ENCODE assay signal across 9 mouse cellular contexts in the genomic region with DNA sequence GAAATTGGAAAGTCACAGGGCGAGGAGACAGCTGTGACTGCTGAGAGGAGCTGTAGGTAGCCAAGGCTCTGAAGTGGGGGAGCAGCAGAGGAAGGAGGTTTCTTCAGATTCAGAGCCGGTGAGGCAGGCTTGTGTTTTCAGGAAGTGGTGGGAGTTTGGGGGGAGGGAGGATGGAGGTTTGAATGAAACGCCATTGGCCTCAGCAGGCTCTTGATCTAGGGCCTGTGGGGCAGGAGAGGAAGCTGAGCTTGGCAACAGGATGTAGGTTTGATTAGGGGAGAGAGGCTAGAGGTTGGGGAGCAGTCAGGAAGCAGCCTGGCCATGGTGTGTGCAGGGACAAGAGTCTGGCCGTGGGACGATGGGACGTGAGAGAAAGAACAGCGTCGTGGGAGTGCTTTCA. TPM values are rescaled to one million over a fixed set of nuclear protein-coding genes. Genes with fewer than 3 reads are reported as not detected.
DNase-seq lines count a peak whose midpoint lies in the region; ATAC-seq and TF ChIP-seq lines count a peak whose summit lies in the region.
"Had no signal": no experiment of that assay in that cellular context is flagged by ENCODE, and none has a peak within 500 bp of the region (broad histone marks: within the 10 kb centered on the region; RNA-seq: fewer than 3 reads in every experiment).

No protein-coding gene starts in this region.

- no peak for ATAC-seq in kidney, embryonic 14.5 days (ENCODE audit: low FRiP score, low TSS enrichment)
- ATAC-seq in liver, embryonic 13.5 days (ENCODE audit: low read depth), result no peak
- ATAC-seq in stomach, embryonic 14.5 days (ENCODE audit: insufficient number of reproducible peaks, insufficient read depth, low FRiP score, low read depth), result no peak
- ATAC-seq in midbrain, postnatal 0 days (ENCODE audit: low FRiP score), result no peak

- H3K4me3 ChIP-seq in kidney, embryonic 14.5 days (ENCODE audit: low read length), result no peak overlapping the region
- no peak overlapping the region for H3K4me3 ChIP-seq in liver, embryonic 13.5 days (replicated peaks)
- H3K4me3 ChIP-seq in stomach, embryonic 14.5 days (ENCODE audit: low read depth, low read length), result no peak overlapping the region
- H3K4me3 ChIP-seq in forebrain, embryonic 10.5 days, result no peak overlapping the region
- no peak overlapping the region for H3K4me3 ChIP-seq in midbrain, postnatal 0 days (ENCODE audit: low read depth, low read length)
- H3K4me3 ChIP-seq: erythroblast, embryonic 14.5 days had no signal

- H3K36me3 ChIP-seq in kidney, embryonic 14.5 days (ENCODE audit: control insufficient read depth, insufficient read depth, low read length), result peaks cover 58% of the 10 kb centered on the region
- peaks cover 6% of the 10 kb centered on the region; the same call in 1 of the 2 replicates for H3K36me3 ChIP-seq in liver, embryonic 13.5 days
- H3K36me3 ChIP-seq in stomach, embryonic 14.5 days (ENCODE audit: control insufficient read depth, insufficient read depth, low read length), result peaks cover 30% of the 10 kb centered on the region
- peaks cover 67% of the 10 kb centered on the region for H3K36me3 ChIP-seq in forebrain, embryonic 10.5 days (replicated peaks)
- H3K36me3 ChIP-seq in midbrain, postnatal 0 days (ENCODE audit: insufficient read depth, low read length), result peaks cover 28% of the 10 kb centered on the region

- TF ChIP-seq CTCF in midbrain, postnatal 0 days (IDR thresholded peaks at IDR 0.05), result no peak

- DNase-seq in kidney, adult 8-10 months, result no peak
- DNase-seq in c-Kit-positive CD71-negative TER-119-negative erythroid progenitor cells, embryonic 14.5 days (ENCODE audit: low read depth), result peak; percentile 51
- DNase-seq in liver, embryonic 13.5 days, result no peak
- DNase-seq in urinary bladder, postnatal 4 days (ENCODE audit: low spot score in 2 of 2), result no peak
- no peak for DNase-seq in forebrain, embryonic 10.5 days (ENCODE audit: extremely low spot score, low spot score)
- DNase-seq in midbrain, postnatal 0 days (ENCODE audit: low spot score), result no peak

- no peaks in the 10 kb centered on the region for H3K27me3 ChIP-seq in kidney, embryonic 14.5 days (ENCODE audit: control insufficient read depth, insufficient read depth, low read length)
- H3K27me3 ChIP-seq in liver, embryonic 13.5 days, result no peaks in the 10 kb centered on the region
- H3K27me3 ChIP-seq in stomach, embryonic 14.5 days (ENCODE audit: control insufficient read depth, insufficient read depth, low read length), result no peaks in the 10 kb centered on the region
- H3K27me3 ChIP-seq in forebrain, embryonic 10.5 days (ENCODE audit: poor library complexity, severe bottlenecking), result no peaks in the 10 kb centered on the region
- H3K27me3 ChIP-seq in midbrain, postnatal 0 days (ENCODE audit: insufficient read depth, low read length), result no peaks in the 10 kb centered on the region

- 63% methylated on average over 8 of the region's 8 CpGs for whole genome bisulfite sequencing in kidney, embryonic 14.5 days
- WGBS in liver, embryonic 13.5 days (ENCODE audit: insufficient replicate concordance), result 29% methylated on average over 8 of the region's 8 CpGs
- 71% methylated on average over 8 of the region's 8 CpGs for WGBS in stomach, embryonic 14.5 days
- 81% methylated on average over 8 of the region's 8 CpGs for WGBS in forebrain, embryonic 10.5 days
- WGBS in midbrain, postnatal 0 days, result 82% methylated on average over 8 of the region's 8 CpGs

- no peak overlapping the region for H3K4me2 ChIP-seq in kidney, embryonic 14.5 days (replicated peaks; ENCODE audit: low read depth, low read length)
- 0 out of 2 replicates have a peak overlapping the region, but pooled peaks have one; percentile 13 for H3K4me2 ChIP-seq in liver, embryonic 13.5 days
- no peak overlapping the region for H3K4me2 ChIP-seq in stomach, embryonic 14.5 days (replicated peaks; ENCODE audit: low read depth, low read length)
- H3K4me2 ChIP-seq in midbrain, postnatal 0 days (ENCODE audit: low read depth, low read length, poor library complexity, severe bottlenecking), result no peak overlapping the region

- no peaks in the 10 kb centered on the region for H3K9me3 ChIP-seq in kidney, embryonic 14.5 days (ENCODE audit: control insufficient read depth, low read length)
- no peaks in the 10 kb centered on the region for H3K9me3 ChIP-seq in liver, embryonic 13.5 days (replicated peaks)
- no peaks in the 10 kb centered on the region for H3K9me3 ChIP-seq in stomach, embryonic 14.5 days (ENCODE audit: control insufficient read depth, low read depth, low read length)
- no peaks in the 10 kb centered on the region for H3K9me3 ChIP-seq in forebrain, embryonic 10.5 days
- H3K9me3 ChIP-seq in midbrain, postnatal 0 days (ENCODE audit: low read length), result no peaks in the 10 kb centered on the region

- no peak overlapping the region; the same call in 1 of the 2 replicates for H3K9ac ChIP-seq in kidney, embryonic 14.5 days (ENCODE audit: low read depth, low read length)
- H3K9ac ChIP-seq in liver, embryonic 13.5 days, result no peak overlapping the region
- no peak overlapping the region for H3K9ac ChIP-seq in stomach, embryonic 14.5 days (replicated peaks; ENCODE audit: low read depth, low read length)
- H3K9ac ChIP-seq in midbrain, postnatal 0 days (replicated peaks; ENCODE audit: low read length, poor library complexity, severe bottlenecking), result no peak overlapping the region

- H3K4me1 ChIP-seq in kidney, embryonic 14.5 days (ENCODE audit: control insufficient read depth, insufficient read depth, low read length), result peaks cover 17% of the 10 kb centered on the region; the same call in 1 of the 2 replicates
- H3K4me1 ChIP-seq in liver, embryonic 13.5 days (replicated peaks), result peaks cover 62% of the 10 kb centered on the region
- H3K4me1 ChIP-seq in stomach, embryonic 14.5 days (ENCODE audit: control insufficient read depth, insufficient read depth, low read length), result peaks cover 28% of the 10 kb centered on the region
- H3K4me1 ChIP-seq in forebrain, embryonic 10.5 days, result peaks cover 33% of the 10 kb centered on the region
- H3K4me1 ChIP-seq in midbrain, postnatal 0 days (ENCODE audit: insufficient read depth, low read length), result peaks cover 8% of the 10 kb centered on the region; the same call in 1 of the 2 replicates

- H3K27ac ChIP-seq in kidney, embryonic 14.5 days (ENCODE audit: low read depth, low read length), result peak overlapping the region; percentile 55; the same call in 1 of the 2 replicates
- peak overlapping the region; percentile 61 for H3K27ac ChIP-seq in liver, embryonic 13.5 days
- peak overlapping the region; percentile 61; the same call in 1 of the 2 replicates for H3K27ac ChIP-seq in stomach, embryonic 14.5 days (ENCODE audit: low read length)
- H3K27ac ChIP-seq in forebrain, embryonic 10.5 days, result no peak overlapping the region
- no peak overlapping the region for H3K27ac ChIP-seq in midbrain, postnatal 0 days (ENCODE audit: low read depth, low read length)

RNA-seq across cellular contexts. Expression of a gene that starts 4.1 kb away (rescaled TPM):
- 2.8 and 4.0 TPM in 2 replicates for polyA plus RNA-seq in kidney, embryonic 14.5 days (2014; fragmentation: Nextera tagmentation; extraction: Ambion mirVana)
- polyA plus RNA-seq in liver, embryonic 13.5 days (2015; fragmentation: Nextera tagmentation; extraction: Ambion mirVana), result 0.31 and 0.37 TPM in 2 replicates
- polyA plus RNA-seq in stomach, embryonic 14.5 days (2014; fragmentation: Nextera tagmentation; extraction: Ambion mirVana), result 2.4 and 2.5 TPM in 2 replicates
- 1.3 and 2.5 TPM in 2 replicates for polyA plus RNA-seq in forebrain, embryonic 10.5 days (2016; fragmentation: Nextera tagmentation; extraction: Ambion mirVana)
- 18.2 and 22.4 TPM in 2 replicates for total RNA-seq in midbrain, postnatal 0 days (2014; rRNA removed)
- 2.7 TPM in 2 replicates for polyA plus RNA-seq in midbrain, postnatal 0 days (2015; fragmentation: Nextera tagmentation; extraction: Ambion mirVana)

RNA-seq across cellular contexts. Expression of a gene that starts 36.2 kb away (rescaled TPM):
- polyA plus RNA-seq in kidney, embryonic 14.5 days (2014; fragmentation: Nextera tagmentation; extraction: Ambion mirVana), result 32.7 and 38.1 TPM in 2 replicates
- polyA plus RNA-seq in liver, embryonic 13.5 days (2015; fragmentation: Nextera tagmentation; extraction: Ambion mirVana), result 22.5 and 25.3 TPM in 2 replicates
- polyA plus RNA-seq in stomach, embryonic 14.5 days (2014; fragmentation: Nextera tagmentation; extraction: Ambion mirVana), result 28.8 and 31.2 TPM in 2 replicates
- polyA plus RNA-seq in forebrain, embryonic 10.5 days (2016; fragmentation: Nextera tagmentation; extraction: Ambion mirVana), result 53.2 and 53.8 TPM in 2 replicates
- 33.2 and 58.1 TPM in 2 replicates for total RNA-seq in midbrain, postnatal 0 days (2014; rRNA removed)
- polyA plus RNA-seq in midbrain, postnatal 0 days (2015; fragmentation: Nextera tagmentation; extraction: Ambion mirVana), result 34.7 and 35.0 TPM in 2 replicates

RNA-seq across cellular contexts. Expression of a gene that starts 39.1 kb away (rescaled TPM):
- polyA plus RNA-seq in kidney, embryonic 14.5 days (2014; fragmentation: Nextera tagmentation; extraction: Ambion mirVana), result 61.0 and 110 TPM in 2 replicates
- 13.1 and 15.6 TPM in 2 replicates for polyA plus RNA-seq in liver, embryonic 13.5 days (2015; fragmentation: Nextera tagmentation; extraction: Ambion mirVana)
- polyA plus RNA-seq in stomach, embryonic 14.5 days (2014; fragmentation: Nextera tagmentation; extraction: Ambion mirVana), result 94.3 and 99.9 TPM in 2 replicates
- polyA plus RNA-seq in forebrain, embryonic 10.5 days (2016; fragmentation: Nextera tagmentation; extraction: Ambion mirVana), result 29.1 TPM in 2 replicates
- total RNA-seq in midbrain, postnatal 0 days (2014; rRNA removed), result 20.6 and 31.0 TPM in 2 replicates
- 11.3 and 12.3 TPM in 2 replicates for polyA plus RNA-seq in midbrain, postnatal 0 days (2015; fragmentation: Nextera tagmentation; extraction: Ambion mirVana)

RNA-seq across cellular contexts. Expression of a gene that starts 40.0 kb away (rescaled TPM):
- polyA plus RNA-seq in kidney, embryonic 14.5 days (2014; fragmentation: Nextera tagmentation; extraction: Ambion mirVana), result 9.4 and 14.3 TPM in 2 replicates
- polyA plus RNA-seq in liver, embryonic 13.5 days (2015; fragmentation: Nextera tagmentation; extraction: Ambion mirVana), result 1.5 and 1.6 TPM in 2 replicates
- polyA plus RNA-seq in stomach, embryonic 14.5 days (2014; fragmentation: Nextera tagmentation; extraction: Ambion mirVana), result 4.9 and 5.4 TPM in 2 replicates
- 5.9 and 7.2 TPM in 2 replicates for polyA plus RNA-seq in forebrain, embryonic 10.5 days (2016; fragmentation: Nextera tagmentation; extraction: Ambion mirVana)
- 13.0 and 14.3 TPM in 2 replicates for total RNA-seq in midbrain, postnatal 0 days (2014; rRNA removed)
- 9.4 and 10.1 TPM in 2 replicates for polyA plus RNA-seq in midbrain, postnatal 0 days (2015; fragmentation: Nextera tagmentation; extraction: Ambion mirVana)
- polyA plus RNA-seq: erythroblast, embryonic 14.5 days had no signal

Comparison
In these comparisons a context has a peak if more than half of its experiments do, and no peak if none do; other contexts are left out.
1. H3K27ac ChIP-seq: peak in kidney, embryonic 14.5 days (single experiment), liver, embryonic 13.5 days (single experiment) and stomach, embryonic 14.5 days (single experiment); none in forebrain, embryonic 10.5 days (single experiment) and midbrain, postnatal 0 days (single experiment).